Mouse (Mus musculus) Patski (cell line): ENCODE measurements at regions not wholly inside any gene's neighbourhood (a gene's known extent, or its start where the extent isn't known, plus 50 kb on each side); places are given as distances from the start of the nearest gene placed in this dataset.

Source experiments
- ATAC-seq: fragments of 100-300 bp; one replicate; pipeline ENCODE4 v1.8.0; 2021
- CTCF ChIA-PET: fragments of 350-600 bp; sonication (Branson Sonifier 250); formaldehyde crosslinking; loops from one replicate; lab custom pipeline; 2022; ENCODE audit warnings: inconsistent platforms; lab: Charles Lee
- POLR2A ChIA-PET: fragments of 350-600 bp; sonication (Branson Sonifier 250); formaldehyde crosslinking; loops from one replicate; lab custom pipeline; 2022; ENCODE audit warnings: antibody characterized with exemption, inconsistent platforms; lab: Charles Lee
- DNase-seq: peaks from one replicate; pipeline ENCODE4 v3.0.0-alpha.2; 2011; ENCODE audit warnings: low read depth, low spot score
- H3K27me3 ChIP-seq: fragments of 371-371 bp; one replicate; pipeline ENCODE4 v1.5.1; 2021
- CTCF ChIP-seq: fragments of 100-300 bp; IDR thresholded peaks from one replicate; pipeline ENCODE4 v1.5.1; 2021
- in situ Hi-C: fragments of 300-500 bp; cut with MboI; formaldehyde crosslinking; loops from 3 replicates; pipeline ENCODE4 v1.11.1; 2018; ENCODE audit warnings: low pct_unique_long_range_greater_than_20kb, mixed read lengths

DNA sequence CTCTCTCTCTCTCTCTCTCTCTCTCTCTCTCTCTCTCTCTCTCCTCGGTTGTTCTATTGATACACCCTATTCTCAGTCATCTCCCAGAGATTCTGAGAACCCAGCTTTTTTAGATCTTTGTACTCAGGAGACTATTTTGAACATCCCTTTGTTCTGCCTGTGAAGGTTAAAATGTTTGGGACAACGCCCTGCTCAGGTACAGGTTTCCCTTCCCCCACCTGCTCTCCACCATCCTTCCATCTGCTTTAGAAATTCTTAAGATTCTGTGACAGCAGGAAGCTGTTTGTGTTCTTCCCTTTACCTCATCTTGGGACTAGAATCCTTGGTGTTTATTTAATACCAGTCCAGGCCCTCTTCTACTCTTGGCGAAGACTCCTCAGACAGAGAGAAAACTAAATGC lies 319.6 kb downstream of the Icos start:
- CTCF ChIA-PET: interaction anchor here (0.9 to 1.5 kb wide), 4 partner anchors 9 to 1404 kb away, joined by 3 read pairs; no protein-coding TSS in a partner anchor
- H3K27me3 ChIP-seq: no peaks in the 10 kb centered on the region
- ATAC-seq (no peak), DNase-seq (no peak)
- POLR2A ChIA-PET: no interaction called here
- no peak for TF ChIP-seq CTCF
- in situ Hi-C loops: loop anchor here (5.0 to 10.0 kb wide), 3 partner anchors 475 to 1667 kb away; no protein-coding TSS in a partner anchor

DNA sequence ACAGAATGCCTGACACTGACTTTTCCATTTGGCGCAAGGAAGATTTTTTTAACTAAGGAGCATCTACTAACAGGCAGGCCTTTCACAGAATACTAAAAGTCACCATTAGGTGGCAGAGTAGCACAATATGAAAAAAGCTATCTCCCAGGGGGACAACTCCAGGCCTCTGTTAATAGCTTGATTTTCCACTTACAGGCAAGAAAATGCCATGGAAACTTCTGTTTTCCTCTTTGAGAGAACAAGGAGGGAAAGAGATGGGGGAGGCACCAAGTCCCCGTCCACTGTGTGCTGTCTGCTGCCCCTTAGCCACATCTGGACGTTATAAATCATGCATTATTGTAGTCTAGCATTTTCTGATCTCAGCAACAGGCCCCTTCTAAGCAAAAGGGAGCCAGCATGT lies 320.3 kb downstream of the Icos start:
- DNase-seq (no peak), ATAC-seq (no peak)
- no peaks in the 10 kb centered on the region for H3K27me3 ChIP-seq
- TF ChIP-seq CTCF: peak; percentile 74
- CTCF ChIA-PET: interaction anchor here (0.9 to 1.5 kb wide), 10 partner anchors 9 to 1668 kb away, joined by 3 to 9 read pairs (median 3); no protein-coding TSS in a partner anchor
- in situ Hi-C loops: loop anchor here (5.0 to 10.0 kb wide), 3 partner anchors 474 to 1667 kb away; no protein-coding TSS in a partner anchor
- POLR2A ChIA-PET: no interaction called here

DNA sequence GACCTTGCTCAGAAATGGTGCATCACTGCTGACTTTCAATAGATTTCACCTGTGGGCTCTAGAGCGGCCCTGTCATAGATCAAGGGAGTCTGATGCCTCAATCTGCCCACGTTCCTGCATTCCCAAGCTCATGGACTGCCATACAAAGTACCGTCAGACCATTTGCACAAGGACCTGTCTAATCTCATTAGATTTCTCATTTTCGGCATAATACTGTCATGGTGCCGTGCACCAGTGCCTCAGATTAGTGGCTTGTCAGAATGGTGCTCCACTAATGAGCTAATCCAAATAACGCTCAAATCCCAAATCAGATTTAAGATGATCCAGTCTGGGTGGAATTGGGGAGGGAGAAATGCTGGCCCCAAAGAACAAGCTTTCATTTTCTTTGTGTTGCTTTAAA lies 321.1 kb downstream of the Icos start:
- ATAC-seq: no peak
- ChIA-PET CTCF (interaction anchor here (0.9 to 1.5 kb wide), 9 partner anchors 9 to 1667 kb away, joined by 3 to 9 read pairs (median 4); no protein-coding TSS in a partner anchor), POLR2A (interaction anchor here (0.7 kb wide), 1 partner anchor 1631 kb away, joined by 3 read pairs; no protein-coding TSS in a partner anchor)
- DNase-seq: no peak
- TF ChIP-seq CTCF: no peak
- in situ Hi-C loops: loop anchor here (5.0 to 10.0 kb wide), 3 partner anchors 474 to 1666 kb away; no protein-coding TSS in a partner anchor
- H3K27me3 ChIP-seq: no peaks in the 10 kb centered on the region

DNA sequence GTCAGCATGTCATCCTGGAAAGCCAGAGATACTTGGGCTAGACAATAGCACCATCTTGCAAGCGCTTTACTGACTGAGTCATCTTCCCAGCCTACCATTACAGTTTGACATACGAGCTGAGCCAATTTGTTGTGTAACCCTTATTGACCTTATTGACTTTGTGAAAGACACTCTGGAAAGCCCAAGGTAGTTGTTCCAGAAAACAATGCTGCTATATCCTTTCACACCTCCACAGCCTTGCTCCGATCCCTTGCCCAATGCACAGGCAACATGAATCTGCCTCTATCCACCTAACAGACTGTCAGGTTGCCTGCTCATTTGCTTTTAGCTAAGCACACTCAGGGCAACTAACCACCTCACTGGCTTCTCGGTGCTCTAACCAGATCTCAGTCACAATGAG lies 322.8 kb downstream of the Icos start:
- TF ChIP-seq CTCF: no peak
- ATAC-seq: no peak
- POLR2A ChIA-PET: no interaction called here
- no peak for DNase-seq
- CTCF ChIA-PET: interaction anchor here (0.5 kb wide), 1 partner anchor 25 kb away, joined by 3 read pairs; no protein-coding TSS in a partner anchor
- H3K27me3 ChIP-seq: no peaks in the 10 kb centered on the region
- in situ Hi-C loops: no loop called here

- in situ Hi-C loops: no loop called here
- no peak for TF ChIP-seq CTCF
- DNase-seq (no peak), ATAC-seq (no peak)
- POLR2A ChIA-PET: no interaction called here
- CTCF ChIA-PET: interaction anchor here (0.5 kb wide), 1 partner anchor 24 kb away, joined by 3 read pairs; no protein-coding TSS in a partner anchor
- H3K27me3 ChIP-seq: no peaks in the 10 kb centered on the region
These were observed 323.6 kb downstream of the Icos start for GRCm38 (mm10) chr1:61301041-61302030.

- in situ Hi-C loops: no loop called here
- CTCF ChIA-PET: no interaction called here
- DNase-seq (no peak), ATAC-seq (no peak)
- H3K27me3 ChIP-seq: no peaks in the 10 kb centered on the region
- TF ChIP-seq CTCF: no peak
- POLR2A ChIA-PET: no interaction called here
These were observed 324.9 kb downstream of the Icos start for GRCm38 (mm10) chr1:61302570-61303071.

- ChIA-PET POLR2A (no interaction called here), CTCF (no interaction called here)
- TF ChIP-seq CTCF: no peak
- in situ Hi-C loops: no loop called here
- DNase-seq (no peak), ATAC-seq (no peak)
- H3K27me3 ChIP-seq: peaks cover 11% of the 10 kb centered on the region
These were observed 328.6 kb downstream of the Icos start for GRCm38 (mm10) chr1:61306296-61306695.

DNA sequence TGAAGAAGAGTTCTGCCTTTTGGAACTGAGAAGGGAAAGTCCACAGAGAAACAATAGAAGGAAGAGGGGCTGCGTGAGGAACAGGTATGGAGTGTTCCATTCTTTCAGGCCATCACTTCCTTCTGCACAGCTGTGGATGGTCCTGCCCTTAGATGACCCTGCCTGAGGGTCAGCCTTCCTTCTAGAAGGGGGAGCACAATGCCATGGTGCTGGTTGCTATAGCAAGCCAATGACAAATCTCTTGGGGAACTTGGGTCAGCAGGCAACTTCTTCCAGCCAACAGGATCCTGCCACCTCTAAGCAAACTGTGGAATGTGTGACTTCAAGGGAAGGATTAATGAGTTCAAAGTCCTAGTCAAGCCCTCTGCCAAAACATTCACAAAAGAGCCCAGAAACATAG lies 329.1 kb upstream of the Pard3b start:
- in situ Hi-C loops: no loop called here

GRCm38 (mm10) chr1:61310063-61310760 lies 328.4 kb upstream of the Pard3b start:
- H3K27me3 ChIP-seq: peaks cover 21% of the 10 kb centered on the region
- CTCF ChIA-PET: no interaction called here
- in situ Hi-C loops: no loop called here
- DNase-seq: no peak
- POLR2A ChIA-PET: no interaction called here
- TF ChIP-seq CTCF: no peak
- ATAC-seq: no peak

More for the DNA sequence above, 329.1 kb upstream of the Pard3b start:
- DNase-seq (no peak), ATAC-seq (no peak)
- ChIA-PET CTCF (no interaction called here), POLR2A (no interaction called here)
- peaks cover 21% of the 10 kb centered on the region for H3K27me3 ChIP-seq
- TF ChIP-seq CTCF: no peak

DNA sequence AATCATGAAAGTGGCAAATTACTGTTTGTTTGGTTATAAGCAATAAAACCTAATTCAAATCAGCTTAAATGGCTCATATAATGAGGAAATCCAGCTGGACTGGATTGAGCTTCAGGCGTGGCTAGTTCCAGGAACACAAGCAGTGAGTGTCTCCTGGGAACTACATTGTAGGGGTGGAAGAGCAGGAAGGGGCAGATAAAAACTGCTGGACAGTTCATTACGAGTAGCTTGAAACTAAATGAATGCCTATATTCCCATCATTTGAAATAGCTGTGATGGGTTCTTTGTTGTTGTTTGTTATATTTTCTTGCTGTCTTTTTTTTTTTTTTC lies 327.9 kb upstream of the Pard3b start:
- H3K27me3 ChIP-seq: peaks cover 21% of the 10 kb centered on the region
- ChIA-PET CTCF (interaction anchor here (0.8 kb wide), 1 partner anchor 12 kb away, joined by 3 read pairs; no protein-coding TSS in a partner anchor), POLR2A (no interaction called here)
- in situ Hi-C loops: no loop called here
- ATAC-seq: no peak
- DNase-seq: no peak
- TF ChIP-seq CTCF: no peak
